Comparison of ENCODE assay signal across 7 mouse cellular contexts in genomic region chr10:43479436-43480157, GRCm38 (mm10). TPM values are rescaled to one million over a fixed set of nuclear protein-coding genes. Genes with fewer than 3 reads are reported as not detected.
DNase-seq lines count a peak whose midpoint lies in the region; ATAC-seq lines count a peak whose summit lies in the region.

No protein-coding gene starts in this region.

- peak overlapping the region; percentile 77 for H3K4me3 ChIP-seq in limb, embryonic 12.5 days (replicated peaks)
- H3K4me3 ChIP-seq in midbrain, embryonic 14.5 days (replicated peaks; ENCODE audit: low read depth, low read length) = peak overlapping the region; percentile 76

- H3K4me1 ChIP-seq in limb, embryonic 12.5 days (replicated peaks) = peaks cover 43% of the 10 kb centered on the region
- peaks cover 35% of the 10 kb centered on the region for H3K4me1 ChIP-seq in midbrain, embryonic 14.5 days (ENCODE audit: control insufficient read depth, insufficient read depth, low read length)

- peak overlapping the region; percentile 99 for H3K27ac ChIP-seq in limb, embryonic 12.5 days
- H3K27ac ChIP-seq in midbrain, embryonic 14.5 days (replicated peaks; ENCODE audit: low read depth, low read length) = peak overlapping the region; percentile 99

- DNase-seq in adrenal gland, postnatal 14 days = peak; percentile 94
- peak; percentile 85 for DNase-seq in embryo, embryonic 9.5 days (ENCODE audit: extremely low spot score)
- peak; percentile 86 for DNase-seq in kidney, adult 11 months
- DNase-seq in midbrain, embryonic 14.5 days = peak; percentile 90
- DNase-seq in spleen, adult 12 weeks (ENCODE audit: low spot score) = peak; percentile 84

- H3K27me3 ChIP-seq in limb, embryonic 12.5 days = no peaks in the 10 kb centered on the region
- no peaks in the 10 kb centered on the region for H3K27me3 ChIP-seq in midbrain, embryonic 14.5 days (ENCODE audit: control insufficient read depth, insufficient read depth, low read length)

- H3K4me2 ChIP-seq in limb, embryonic 12.5 days = peak overlapping the region; percentile 78
- H3K4me2 ChIP-seq in midbrain, embryonic 14.5 days (ENCODE audit: low read length) = peak overlapping the region; percentile 98

- H3K9ac ChIP-seq in limb, embryonic 12.5 days (replicated peaks) = peak overlapping the region; percentile 98
- peak overlapping the region; percentile 97 for H3K9ac ChIP-seq in midbrain, embryonic 14.5 days (replicated peaks; ENCODE audit: low read length)

- no peaks in the 10 kb centered on the region for H3K9me3 ChIP-seq in limb, embryonic 12.5 days
- no peaks in the 10 kb centered on the region for H3K9me3 ChIP-seq in midbrain, embryonic 14.5 days (ENCODE audit: control insufficient read depth, low read length)

- under 1% methylated on average over 102 of the region's 103 CpGs for WGBS in limb, embryonic 12.5 days
- under 1% methylated on average over 103 of the region's 103 CpGs for WGBS in midbrain, embryonic 14.5 days

- ATAC-seq in granulocyte monocyte progenitor cell, adult 5-6 weeks (replicated peaks; ENCODE audit: poor library complexity, severe bottlenecking) = peak; percentile 88
- ATAC-seq in limb, embryonic 12.5 days (ENCODE audit: insufficient number of reproducible peaks, insufficient read depth, low FRiP score, low TSS enrichment, low read depth) = peak; percentile 65
- peak; percentile 82 for ATAC-seq in midbrain, embryonic 14.5 days (ENCODE audit: low FRiP score, low TSS enrichment)

- no peaks in the 10 kb centered on the region for H3K36me3 ChIP-seq in limb, embryonic 12.5 days
- no peaks in the 10 kb centered on the region for H3K36me3 ChIP-seq in midbrain, embryonic 14.5 days (ENCODE audit: control insufficient read depth, insufficient read depth, low read length)

RNA-seq across cellular contexts. Expression of gene Bend3, which starts 1.0 kb away (rescaled TPM):
- total RNA-seq in adrenal gland, postnatal 14 days (2021) = 7.0 and 7.2 TPM in 2 replicates
- total RNA-seq in granulocyte monocyte progenitor cell, adult 5-6 weeks (2014; fragmentation: Nextera tagmentation) = 6.5 and 13.7 TPM in 2 replicates
- total RNA-seq in granulocyte monocyte progenitor cell, adult 5-6 weeks (2017) = 3.8 and 5.2 TPM in 2 replicates
- 5.8 and 5.9 TPM in 2 replicates for polyA plus RNA-seq in limb, embryonic 12.5 days (2016; fragmentation: Nextera tagmentation; extraction: Ambion mirVana)
- 3.8 and 6.1 TPM in 2 replicates for polyA plus RNA-seq in midbrain, embryonic 14.5 days (2014; fragmentation: Nextera tagmentation; extraction: Ambion mirVana)

RNA-seq across cellular contexts. Expression of gene Gm9803, which starts 44.3 kb away (rescaled TPM):
- total RNA-seq in adrenal gland, postnatal 14 days (2021) = 19.7 and 21.9 TPM in 2 replicates
- 4.8 and 4.9 TPM in 2 replicates for total RNA-seq in granulocyte monocyte progenitor cell, adult 5-6 weeks (2014; fragmentation: Nextera tagmentation)
- 2.5 and 4.0 TPM in 2 replicates for total RNA-seq in granulocyte monocyte progenitor cell, adult 5-6 weeks (2017)
- polyA plus RNA-seq in limb, embryonic 12.5 days (2016; fragmentation: Nextera tagmentation; extraction: Ambion mirVana) = 12.8 and 14.1 TPM in 2 replicates
- 11.6 and 18.4 TPM in 2 replicates for polyA plus RNA-seq in midbrain, embryonic 14.5 days (2014; fragmentation: Nextera tagmentation; extraction: Ambion mirVana)

Comparison
In these comparisons a context has a peak if more than half of its experiments do, and no peak if none do; other contexts are left out.
1. Peak in every context shown above with its lines: DNase-seq, ATAC-seq, H3K4me3 ChIP-seq and H3K27ac ChIP-seq.